Mouse (Mus musculus) intestine, postnatal 0 days (tissue): ENCODE data around the gene Rhoh. TPM values are rescaled to one million over a fixed set of nuclear protein-coding genes. Genes with fewer than 3 reads are reported as not detected.

Source experiments
- ATAC-seq: fragments of 200-750 bp; cut with Nextera tagmentation; 2 replicates; pipeline ENCODE4 v1.8.0; 2017; ENCODE audit warnings: mild to moderate bottlenecking, moderate TSS enrichment, moderate library complexity
- H3K27ac ChIP-seq: fragments of 300-500 bp; sonication (generic); 2 replicates; pipeline ENCODE4 v1.5.1; 2014; ENCODE audit warnings: mild to moderate bottlenecking, low read depth, low read length, moderate library complexity
- H3K27me3 ChIP-seq: fragments of 300-500 bp; sonication (generic); replicated peaks from 2 replicates; pipeline ENCODE4 v1.6.1; 2014; ENCODE audit warnings: low read length, mixed read lengths; ENCODE audit not compliant: control insufficient read depth, insufficient read depth
- H3K36me3 ChIP-seq: fragments of 300-500 bp; sonication (generic); 2 replicates; pipeline ENCODE4 v1.6.1; 2014; ENCODE audit warnings: mild to moderate bottlenecking, moderate library complexity; ENCODE audit not compliant: control insufficient read depth, insufficient read depth
- H3K4me1 ChIP-seq: fragments of 300-500 bp; sonication (generic); replicated peaks from 2 replicates; pipeline ENCODE4 v1.6.1; 2014; ENCODE audit warnings: antibody characterized with exemption, low read length, mixed read lengths; ENCODE audit not compliant: control insufficient read depth, insufficient read depth
- H3K4me2 ChIP-seq: fragments of 300-500 bp; sonication (generic); replicated peaks from 2 replicates; pipeline ENCODE4 v1.6.1; 2014; ENCODE audit warnings: low read depth, mild to moderate bottlenecking, moderate library complexity
- H3K4me3 ChIP-seq: fragments of 300-500 bp; sonication (generic); 2 replicates; pipeline ENCODE4 v1.5.1; 2014; ENCODE audit warnings: low read depth, low read length
- H3K9ac ChIP-seq: fragments of 300-500 bp; sonication (generic); 2 replicates; pipeline ENCODE4 v1.6.1; 2014; ENCODE audit warnings: mild to moderate bottlenecking, low read depth, low read length
- H3K9me3 ChIP-seq: fragments of 300-500 bp; sonication (generic); 2 replicates; pipeline ENCODE4 v1.6.1; 2016; ENCODE audit warnings: mixed run types; ENCODE audit not compliant: control insufficient read depth
- CTCF ChIP-seq: sonication (generic); IDR thresholded peaks from 2 replicates; pipeline ENCODE4 v1.5.1; 2016; ENCODE audit warnings: low read depth, mild to moderate bottlenecking, control low read depth, antibody characterized with exemption, moderate library complexity
- WGBS: fragments of 180-500 bp; shearing (Covaris S2); extraction: QIAGEN DNeasy Blood & Tissue Kit; methylation state at CpG from one replicate; pipeline ENCODE4 v1.1.7; 2014; 5-methylcytosine and 5-hydroxymethylcytosine counted together
- polyA plus RNA-seq: library from polyadenylated mRNA; unstranded; fragments of >200 nt; fragmentation: Nextera tagmentation; extraction: Ambion mirVana; gene quantifications from 2 replicates; pipeline ENCODE4 v1.2.1, GENCODE M21; 2015

Gene Rhoh
- polyA plus RNA-seq, 1 experiment from 2014 or later: 0.82 TPM

DNA sequence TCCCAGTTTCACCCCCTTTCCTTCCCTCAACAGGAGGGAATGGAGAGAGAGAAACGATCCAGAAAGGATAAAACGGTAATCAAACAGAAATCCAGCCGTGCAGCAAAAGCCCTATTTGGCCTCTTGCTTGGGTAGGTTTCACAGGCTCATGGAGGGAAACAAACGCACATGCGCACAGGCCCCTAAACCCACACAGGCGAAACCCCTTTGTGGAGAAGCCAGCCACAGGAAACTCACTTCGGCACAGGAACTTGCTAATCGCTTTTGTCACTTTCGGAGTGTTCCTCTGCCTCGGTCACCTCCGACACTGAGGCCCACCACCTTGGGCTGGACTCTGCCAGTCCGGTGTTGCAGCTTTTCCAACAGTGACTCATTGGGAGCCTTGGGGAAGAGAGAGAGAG is 2.3 kb downstream of the Rhoh start:
- no peak overlapping the region for H3K9ac ChIP-seq
- H3K4me2 ChIP-seq: no peak overlapping the region
- H3K9me3 ChIP-seq: no peaks in the 10 kb centered on the region
- 82% methylated on average over 12 of the region's 12 CpGs for WGBS
- no peak overlapping the region for H3K27ac ChIP-seq
- no peaks in the 10 kb centered on the region for H3K4me1 ChIP-seq
- H3K36me3 ChIP-seq: no peaks in the 10 kb centered on the region
- H3K27me3 ChIP-seq: no peaks in the 10 kb centered on the region
- TF ChIP-seq CTCF: no peak
- H3K4me3 ChIP-seq: no peak overlapping the region
- ATAC-seq: no peak

DNA sequence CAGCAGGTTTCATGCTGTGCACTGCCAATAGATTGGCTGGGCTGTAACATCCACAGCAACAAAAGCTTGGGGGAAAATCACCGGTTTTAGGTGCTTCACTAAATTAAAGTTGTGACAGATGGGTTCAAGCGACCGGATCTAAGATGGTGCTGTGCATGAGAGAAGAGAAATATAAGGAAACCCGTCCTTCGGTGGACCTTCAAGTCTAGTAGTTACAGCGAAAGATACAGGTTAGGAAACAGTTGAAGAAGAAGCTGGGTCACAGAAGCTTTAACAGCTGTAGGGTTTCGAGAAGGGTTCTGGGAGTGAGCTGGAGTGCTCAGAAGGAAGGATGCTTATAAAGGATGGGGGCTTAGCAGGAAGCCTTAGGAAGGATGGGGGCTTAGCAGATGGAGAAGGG is 3.5 kb downstream of the Rhoh start:
- H3K36me3 ChIP-seq: no peaks in the 10 kb centered on the region
- 92% methylated on average over 7 of the region's 7 CpGs for WGBS
- no peaks in the 10 kb centered on the region for H3K9me3 ChIP-seq
- no peak overlapping the region for H3K9ac ChIP-seq
- H3K27ac ChIP-seq: no peak overlapping the region
- H3K4me3 ChIP-seq: no peak overlapping the region
- H3K27me3 ChIP-seq: no peaks in the 10 kb centered on the region
- H3K4me1 ChIP-seq: no peaks in the 10 kb centered on the region
- no peak for TF ChIP-seq CTCF
- ATAC-seq: no peak
- no peak overlapping the region for H3K4me2 ChIP-seq

DNA sequence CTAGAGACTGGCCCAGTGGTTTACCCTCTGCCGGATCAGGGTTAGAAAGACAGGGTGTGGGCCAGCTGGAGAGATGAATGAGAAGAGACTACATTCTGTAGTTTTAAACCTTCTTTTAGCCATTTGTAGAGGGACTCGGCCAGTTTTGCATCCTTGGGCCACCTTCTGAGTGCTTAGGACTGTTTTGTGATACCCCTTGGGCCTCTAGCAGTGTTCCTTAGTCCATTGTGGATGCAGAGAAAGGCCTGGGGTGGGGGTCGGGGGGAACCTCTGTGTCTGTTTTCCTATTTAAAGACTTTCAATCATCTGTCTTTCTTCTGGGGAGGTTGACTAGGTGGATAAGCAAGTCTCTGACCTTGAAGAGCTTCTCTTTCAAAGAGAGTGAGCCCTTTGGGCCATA is 3.9 kb downstream of the Rhoh start:
- no peak for TF ChIP-seq CTCF
- WGBS: 93% methylated on average over 3 of the region's 3 CpGs
- H3K27ac ChIP-seq: no peak overlapping the region
- no peak overlapping the region for H3K4me3 ChIP-seq
- no peaks in the 10 kb centered on the region for H3K9me3 ChIP-seq
- no peak overlapping the region for H3K4me2 ChIP-seq
- no peaks in the 10 kb centered on the region for H3K4me1 ChIP-seq
- no peaks in the 10 kb centered on the region for H3K27me3 ChIP-seq
- ATAC-seq: no peak
- H3K9ac ChIP-seq: no peak overlapping the region
- no peaks in the 10 kb centered on the region for H3K36me3 ChIP-seq

DNA sequence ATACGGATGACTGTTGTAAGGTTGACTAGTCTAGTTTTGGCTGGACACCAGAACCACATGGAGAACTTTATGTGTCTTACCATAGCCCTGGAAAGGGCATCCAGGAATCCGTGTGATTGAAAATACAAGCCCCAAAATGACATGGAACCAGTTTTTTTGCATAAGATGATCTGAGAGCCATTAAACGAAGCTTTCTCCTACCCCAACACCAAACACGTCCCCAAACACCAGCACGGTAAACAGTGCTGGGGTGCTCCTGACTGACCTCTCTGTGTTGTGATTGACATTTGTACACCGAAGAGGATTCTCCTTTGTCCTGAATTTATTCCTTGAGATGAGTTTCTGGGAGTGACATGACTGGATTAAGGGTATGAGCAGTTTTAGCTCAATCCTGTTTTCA is 5.6 kb downstream of the Rhoh start:
- Histone ChIP-seq H3K27me3 (no peaks in the 10 kb centered on the region), H3K36me3 (no peaks in the 10 kb centered on the region), H3K27ac (no peak overlapping the region), H3K4me1 (no peaks in the 10 kb centered on the region), H3K9ac (no peak overlapping the region), H3K4me2 (no peak overlapping the region), H3K9me3 (no peaks in the 10 kb centered on the region), H3K4me3 (no peak overlapping the region)
- WGBS: 85% methylated on average over 6 of the region's 6 CpGs
- no peak for ATAC-seq
- no peak for TF ChIP-seq CTCF

DNA sequence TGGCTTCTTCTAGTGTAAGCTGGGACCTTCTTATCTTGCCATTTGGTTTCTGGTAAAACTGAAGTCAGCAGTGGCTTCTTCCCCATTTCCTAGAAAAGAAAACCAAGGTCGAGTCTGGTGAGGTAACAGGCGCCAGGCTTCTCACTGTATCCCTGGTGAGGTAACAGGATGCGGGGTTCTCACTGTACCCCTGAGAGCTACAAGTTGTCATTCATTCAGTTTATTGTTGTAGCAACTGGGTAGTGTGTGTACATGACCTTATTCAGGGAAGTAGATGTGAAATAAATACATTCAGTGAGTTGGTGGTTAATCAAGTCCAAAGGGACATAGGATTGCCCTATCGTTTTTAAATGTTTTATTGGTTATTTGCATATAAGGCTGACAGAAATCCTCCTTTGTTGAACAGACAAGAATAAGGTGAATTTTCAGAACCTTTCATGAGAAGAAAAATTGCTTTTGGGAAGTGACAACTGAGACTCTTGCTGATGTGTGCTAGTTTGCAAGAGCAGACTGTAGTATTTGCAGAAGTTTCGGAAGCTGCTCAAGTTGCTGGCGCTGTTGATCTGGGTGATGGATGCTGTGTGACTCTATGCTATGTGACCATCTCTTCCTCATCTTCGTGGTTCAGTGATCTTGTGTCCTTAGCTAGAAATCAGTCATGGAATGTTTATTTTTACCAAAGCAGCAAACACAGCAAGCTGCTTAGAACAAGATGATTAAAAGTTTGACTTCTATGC is 6.5 kb downstream of the Rhoh start:
- no peak for ATAC-seq
- no peak for TF ChIP-seq CTCF
- Histone ChIP-seq H3K4me1 (no peaks in the 10 kb centered on the region), H3K9ac (no peak overlapping the region), H3K9me3 (no peaks in the 10 kb centered on the region), H3K27me3 (no peaks in the 10 kb centered on the region), H3K4me2 (no peak overlapping the region), H3K4me3 (no peak overlapping the region), H3K27ac (no peak overlapping the region), H3K36me3 (no peaks in the 10 kb centered on the region)
- 71% methylated on average over 7 of the region's 7 CpGs for WGBS

DNA sequence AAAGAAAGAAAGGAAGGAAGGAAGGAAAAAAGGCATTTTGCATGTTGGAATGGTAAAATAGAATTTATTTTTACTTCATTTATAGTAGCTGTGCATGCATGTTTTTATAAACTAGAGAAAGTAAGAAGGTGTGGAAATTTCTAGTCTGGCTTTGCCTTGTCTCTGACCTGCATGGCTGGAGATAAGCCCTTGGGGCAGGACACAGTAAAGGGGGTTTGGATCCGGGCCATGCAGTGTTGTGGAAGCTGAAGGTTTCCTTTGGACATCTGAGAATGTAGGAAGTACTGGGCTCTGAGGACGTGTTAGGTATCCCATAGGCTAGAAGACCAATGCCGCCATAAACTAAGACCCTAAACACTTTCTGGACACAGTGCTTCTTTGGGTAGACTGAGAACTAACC is 7.4 kb downstream of the Rhoh start:
- no peak overlapping the region for H3K4me2 ChIP-seq
- 74% methylated on average over 3 of the region's 3 CpGs for WGBS
- ATAC-seq: no peak
- no peak overlapping the region for H3K9ac ChIP-seq
- H3K9me3 ChIP-seq: no peaks in the 10 kb centered on the region
- H3K27me3 ChIP-seq: 0 out of 2 replicates have a peak, but pooled peaks cover 2% of the 10 kb centered on the region
- H3K27ac ChIP-seq: no peak overlapping the region
- no peak overlapping the region for H3K4me3 ChIP-seq
- H3K36me3 ChIP-seq: no peaks in the 10 kb centered on the region
- H3K4me1 ChIP-seq: no peaks in the 10 kb centered on the region
- TF ChIP-seq CTCF: no peak
